Comparison of ENCODE assay signal across 25 mouse cellular contexts in genomic region chr1:155386551-155386950, GRCm38 (mm10).
"Had no signal": no experiment of that assay in that cellular context is flagged by ENCODE, and none has a peak within 500 bp of the region (broad histone marks: within the 10 kb centered on the region; RNA-seq: fewer than 3 reads in every experiment).

No protein-coding gene starts in this region.

- H3K4me3 ChIP-seq: liver, embryonic 15.5 days; lung, embryonic 15.5 days; midbrain, embryonic 10.5 days; midbrain, embryonic 12.5 days; myocyte; neural tube, embryonic 13.5 days; neural tube, embryonic 15.5 days; stomach, embryonic 15.5 days had no signal

- H3K27me3 ChIP-seq: liver, embryonic 15.5 days; lung, embryonic 15.5 days; midbrain, embryonic 12.5 days; neural tube, embryonic 13.5 days; neural tube, embryonic 15.5 days; stomach, embryonic 15.5 days had no signal

- ATAC-seq: liver, postnatal 0 days; lung, postnatal 0 days; midbrain, embryonic 16.5 days had no signal

- H3K27ac ChIP-seq: liver, embryonic 15.5 days; lung, embryonic 15.5 days; macrophage; midbrain, embryonic 10.5 days; midbrain, embryonic 12.5 days; neural tube, embryonic 13.5 days; neural tube, embryonic 15.5 days; stomach, embryonic 15.5 days; stomach, postnatal 0 days had no signal

- DNase-seq: liver, postnatal 0 days; lung, adult 2 months; lung, postnatal 14 days; lung, postnatal 36 days; midbrain, embryonic 14.5 days; retina, postnatal 1 day; right cerebral cortex, adult 18-20 months; right cerebral cortex, postnatal 25 days; right cerebral cortex, postnatal 4 days; spleen, adult 18-20 months; thymus, adult 18-20 months; thymus, postnatal 14 days; thymus, postnatal 36 days had no signal

- H3K4me1 ChIP-seq: lung, embryonic 15.5 days; stomach, embryonic 15.5 days had no signal

- H3K36me3 ChIP-seq: lung, embryonic 15.5 days; midbrain, embryonic 12.5 days had no signal
